Mouse (Mus musculus) ovary, adult 18-20 months (tissue): ENCODE results near the gene Gdpd5.
A peak's percentile ranks its signal among the peaks of the same experiment; 100 is the strongest.

ENCODE experiments used
- DNase-seq: peaks from one replicate; pipeline ENCODE4 v3.0.0; 2022; ENCODE audit warnings: low spot score, mixed read lengths

The Gdpd5 gene

GRCm38 (mm10) chr7:99405386-99406155 is 24.4 kb downstream of the Gdpd5 start:
- DNase-seq = no peak

- DNase-seq = no peak
Measured at GRCm38 (mm10) chr7:99407598-99407997, 26.4 kb downstream of the Gdpd5 start.

GRCm38 (mm10) chr7:99409441-99410222 is 28.4 kb downstream of the Gdpd5 start:
- no peak for DNase-seq

- DNase-seq = no peak
Measured at GRCm38 (mm10) chr7:99410315-99410714, 29.1 kb downstream of the Gdpd5 start.

- DNase-seq = no peak
Measured at GRCm38 (mm10) chr7:99411047-99411779, 30.0 kb downstream of the Gdpd5 start.

GRCm38 (mm10) chr7:99415045-99415444 is 33.8 kb downstream of the Gdpd5 start:
- DNase-seq = no peak

GRCm38 (mm10) chr7:99419311-99419710 is 38.1 kb downstream of the Gdpd5 start:
- DNase-seq = no peak

GRCm38 (mm10) chr7:99421006-99421405 is 39.8 kb downstream of the Gdpd5 start:
- DNase-seq = no peak

GRCm38 (mm10) chr7:99424538-99425155 is 43.4 kb downstream of the Gdpd5 start:
- DNase-seq = peak; percentile 70

GRCm38 (mm10) chr7:99425706-99426105 is 44.5 kb downstream of the Gdpd5 start:
- no peak for DNase-seq

GRCm38 (mm10) chr7:99427031-99427430 is 45.8 kb downstream of the Gdpd5 start:
- no peak for DNase-seq

GRCm38 (mm10) chr7:99427987-99428386 is 46.8 kb downstream of the Gdpd5 start:
- DNase-seq = no peak

- no peak for DNase-seq
Measured at GRCm38 (mm10) chr7:99428836-99429235, 47.6 kb downstream of the Gdpd5 start.

- no peak for DNase-seq
Measured at GRCm38 (mm10) chr7:99429786-99430185, 48.6 kb downstream of the Gdpd5 start.

GRCm38 (mm10) chr7:99430246-99430645 is 49.0 kb downstream of the Gdpd5 start:
- no peak for DNase-seq

- no peak for DNase-seq
Measured at GRCm38 (mm10) chr7:99432248-99432647, 51.0 kb downstream of the Gdpd5 start.

GRCm38 (mm10) chr7:99432863-99433262 is 51.6 kb downstream of the Gdpd5 start:
- no peak for DNase-seq

GRCm38 (mm10) chr7:99434672-99435250 is 53.5 kb downstream of the Gdpd5 start:
- no peak for DNase-seq

GRCm38 (mm10) chr7:99436530-99436929 is 55.3 kb downstream of the Gdpd5 start:
- no peak for DNase-seq

GRCm38 (mm10) chr7:99438881-99439280 is 57.7 kb downstream of the Gdpd5 start:
- DNase-seq = no peak

- peak; percentile 57 for DNase-seq
Measured at GRCm38 (mm10) chr7:99441534-99442072, 60.4 kb downstream of the Gdpd5 start.
